Mouse (Mus musculus) liver, embryonic 14.5 days (tissue): ENCODE results near the gene Pcbp3.

Experiments
- CTCF ChIP-seq: IDR thresholded peaks from 2 replicates; pipeline ENCODE4 v1.5.1; 2016; ENCODE audit warnings: antibody characterized with exemption, low read depth, control low read depth
- EP300 ChIP-seq: IDR thresholded peaks from 2 replicates; pipeline ENCODE4 v1.6.1; 2016; ENCODE audit warnings: antibody characterized with exemption, low read depth

- TF ChIP-seq EP300 (peak; percentile 55), CTCF (no peak)
Observed at GRCm38 (mm10) chr10:76906434-76906833, 55.3 kb downstream of the Pcbp3 start.
